Mouse (Mus musculus) CD4-positive helper T cell, adult 2 months (primary cell): Measurements from ENCODE around the gene Hectd4.

Experiments
- DNase-seq: peaks from one replicate; pipeline ENCODE4 v3.0.0-alpha.2; 2012; ENCODE audit warnings: low read depth, missing footprints, low spot score

The Hectd4 gene

GRCm38 (mm10) chr5:121342490-121342889, 122.5 kb downstream of the Hectd4 start:
- DNase-seq: no peak

- no peak for DNase-seq
Observed at GRCm38 (mm10) chr5:121343997-121344396, 124.0 kb downstream of the Hectd4 start.

GRCm38 (mm10) chr5:121359229-121359628, 139.2 kb downstream of the Hectd4 start:
- DNase-seq: no peak

GRCm38 (mm10) chr5:121361696-121362095, 141.7 kb downstream of the Hectd4 start:
- DNase-seq: no peak

GRCm38 (mm10) chr5:121363441-121363840, 143.4 kb downstream of the Hectd4 start:
- DNase-seq: no peak

DNA sequence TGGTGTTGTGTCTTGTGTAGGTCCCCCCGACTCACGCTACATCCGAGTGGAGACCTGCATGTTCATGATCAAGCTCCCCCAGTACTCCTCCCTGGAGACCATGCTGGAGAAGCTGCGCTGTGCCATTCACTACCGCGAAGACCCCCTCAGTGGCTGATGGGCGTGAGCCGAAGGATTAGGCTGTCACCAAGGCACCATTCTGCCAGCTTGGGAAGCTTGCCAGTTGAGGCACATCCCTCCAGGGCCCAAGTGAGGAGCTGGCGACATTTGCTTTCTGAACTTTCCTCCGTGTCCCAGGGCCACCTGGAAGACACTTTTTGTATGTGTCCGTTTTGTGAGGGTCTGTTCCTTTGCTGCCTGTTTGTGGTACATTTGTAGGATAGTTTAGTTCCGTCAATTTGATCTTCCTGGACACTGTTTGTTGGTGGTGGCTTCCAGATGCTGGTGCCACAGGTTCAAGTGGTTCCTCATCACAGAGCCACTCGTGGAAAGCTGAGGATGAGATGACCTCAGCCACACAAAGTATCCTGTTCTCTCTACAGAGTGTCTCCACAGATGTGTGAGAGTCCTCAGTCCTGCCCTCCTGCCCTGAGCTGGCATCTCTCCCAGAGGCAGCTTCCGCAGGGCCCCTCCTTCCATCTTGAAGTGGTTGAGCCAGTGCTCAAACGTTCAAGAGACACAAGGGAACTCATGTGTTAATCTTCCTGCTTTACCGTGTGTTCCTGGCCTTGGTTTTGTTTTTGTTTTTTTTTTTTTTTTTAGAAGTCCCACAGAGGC, 146.6 kb downstream of the Hectd4 start:
- DNase-seq: no peak

GRCm38 (mm10) chr5:121367255-121367654, 147.2 kb downstream of the Hectd4 start:
- DNase-seq: no peak

- no peak for DNase-seq
Observed at GRCm38 (mm10) chr5:121371712-121372111, 151.7 kb downstream of the Hectd4 start.

DNA sequence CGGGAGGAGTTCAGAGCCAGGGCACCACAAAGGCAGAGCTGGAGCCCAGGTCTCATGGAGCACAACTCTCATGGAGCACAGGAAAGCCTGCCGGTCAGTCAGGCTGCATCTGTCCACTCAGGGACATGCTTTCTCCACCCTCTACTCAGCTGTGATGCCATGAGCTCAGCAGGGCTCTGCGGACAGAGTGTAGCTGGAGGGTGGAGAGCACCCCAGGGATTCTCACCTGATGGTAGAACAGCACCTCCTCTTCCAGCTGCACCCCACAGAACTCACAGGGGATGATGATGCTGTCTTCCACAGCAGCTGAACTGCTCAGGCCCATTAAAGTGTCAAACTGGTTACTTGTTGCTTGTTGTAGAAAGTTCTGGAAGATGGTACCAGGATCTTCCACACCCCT, 154.8 kb downstream of the Hectd4 start:
- no peak for DNase-seq

GRCm38 (mm10) chr5:121376972-121377371, 157.0 kb downstream of the Hectd4 start:
- DNase-seq: peak; percentile 74

- no peak for DNase-seq
Observed at GRCm38 (mm10) chr5:121378678-121379256, 158.7 kb downstream of the Hectd4 start.

DNA sequence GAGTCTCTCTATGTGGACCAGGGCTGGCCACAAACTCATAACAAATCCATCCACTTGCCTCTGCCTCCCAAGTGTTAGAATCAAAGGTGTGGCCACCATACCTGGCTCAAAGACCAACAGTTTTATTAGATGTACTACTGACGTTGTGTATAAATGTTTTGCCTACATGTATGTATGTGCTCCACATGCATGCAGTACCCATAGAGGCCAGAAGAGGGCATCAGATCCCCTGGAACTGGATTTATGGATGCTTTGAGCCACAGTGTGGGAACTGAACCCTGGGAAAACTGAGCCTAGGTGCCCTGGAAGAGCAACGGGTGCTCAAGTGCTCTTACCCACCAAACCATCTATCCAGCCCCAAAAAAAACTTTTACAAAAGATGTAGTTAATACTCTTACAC, 160.7 kb downstream of the Hectd4 start:
- no peak for DNase-seq

DNA sequence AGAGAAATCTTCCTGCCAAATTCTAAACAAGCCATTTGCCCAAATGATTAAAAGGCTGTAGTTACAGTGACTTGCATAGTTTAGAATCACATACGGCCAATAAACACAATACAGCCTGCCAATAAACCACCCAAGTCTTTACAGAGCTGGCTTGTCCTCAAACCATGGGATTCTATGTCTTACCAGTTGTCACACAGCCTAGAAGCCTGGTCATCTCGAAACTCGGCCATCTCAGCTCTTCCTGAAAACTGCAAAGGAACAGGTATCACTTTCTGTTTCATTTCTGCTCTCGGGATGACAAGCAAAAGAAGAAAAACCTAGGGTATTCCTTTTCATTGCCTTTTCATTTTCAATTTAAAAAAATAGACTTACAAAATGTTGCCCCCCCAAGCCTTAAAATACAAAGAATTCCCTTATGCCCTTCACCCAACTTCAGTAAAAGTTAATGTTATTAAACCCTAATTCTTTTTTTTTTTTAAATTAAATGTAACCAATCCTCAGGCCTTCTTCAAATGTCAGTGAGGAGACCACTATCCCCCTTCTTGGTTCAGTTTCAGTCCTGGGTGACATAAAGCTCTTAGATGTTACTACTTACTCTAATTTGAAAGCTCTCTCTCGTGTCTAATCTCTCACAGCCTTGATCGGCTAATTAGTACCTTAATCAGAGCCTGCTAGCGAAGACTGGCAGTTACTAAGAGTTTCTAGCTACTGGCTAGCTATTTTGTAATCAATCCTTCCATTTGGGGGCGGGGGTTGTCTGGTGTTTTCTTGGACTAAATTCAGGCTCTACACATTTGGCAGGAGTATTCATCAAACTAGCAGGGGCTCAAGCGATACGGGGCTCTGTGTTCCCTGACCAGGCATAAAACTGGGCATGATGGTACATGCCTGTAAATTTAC, 164.1 kb downstream of the Hectd4 start:
- DNase-seq: peak; percentile 43

DNA sequence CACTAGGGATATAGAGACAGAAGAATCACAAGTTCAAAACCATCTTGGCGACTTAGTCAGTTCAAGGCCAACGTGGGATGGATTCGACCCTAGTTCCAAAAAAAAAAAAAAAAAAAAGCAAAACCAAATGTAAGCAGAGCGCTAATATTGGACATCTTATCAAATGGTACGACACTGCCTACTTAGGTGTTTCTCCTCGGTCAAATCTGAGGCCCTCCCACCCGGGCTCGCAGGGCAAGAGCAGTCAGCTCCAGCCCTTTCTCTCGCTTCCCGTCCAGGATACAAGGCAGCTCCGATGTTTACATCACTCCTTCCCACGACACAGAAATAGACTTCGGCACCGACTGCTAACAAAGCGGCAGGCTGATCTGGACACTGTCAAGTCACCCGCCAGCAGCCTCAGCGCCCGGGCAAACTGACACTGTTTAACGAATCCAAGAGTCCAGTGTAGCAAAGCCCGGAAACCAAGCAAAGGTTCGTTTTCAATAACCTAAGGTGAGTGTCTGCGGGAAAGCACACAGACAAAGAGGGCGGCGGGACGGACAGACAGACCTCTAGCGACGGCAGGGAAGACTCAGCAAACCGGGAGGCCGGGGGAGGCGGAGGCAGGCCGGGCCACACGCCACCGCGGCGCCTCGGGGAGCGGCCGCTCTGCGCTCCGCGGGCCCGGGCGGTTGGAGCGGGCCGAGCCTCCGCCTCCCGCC, 164.9 kb downstream of the Hectd4 start:
- peak; percentile 26 for DNase-seq

DNA sequence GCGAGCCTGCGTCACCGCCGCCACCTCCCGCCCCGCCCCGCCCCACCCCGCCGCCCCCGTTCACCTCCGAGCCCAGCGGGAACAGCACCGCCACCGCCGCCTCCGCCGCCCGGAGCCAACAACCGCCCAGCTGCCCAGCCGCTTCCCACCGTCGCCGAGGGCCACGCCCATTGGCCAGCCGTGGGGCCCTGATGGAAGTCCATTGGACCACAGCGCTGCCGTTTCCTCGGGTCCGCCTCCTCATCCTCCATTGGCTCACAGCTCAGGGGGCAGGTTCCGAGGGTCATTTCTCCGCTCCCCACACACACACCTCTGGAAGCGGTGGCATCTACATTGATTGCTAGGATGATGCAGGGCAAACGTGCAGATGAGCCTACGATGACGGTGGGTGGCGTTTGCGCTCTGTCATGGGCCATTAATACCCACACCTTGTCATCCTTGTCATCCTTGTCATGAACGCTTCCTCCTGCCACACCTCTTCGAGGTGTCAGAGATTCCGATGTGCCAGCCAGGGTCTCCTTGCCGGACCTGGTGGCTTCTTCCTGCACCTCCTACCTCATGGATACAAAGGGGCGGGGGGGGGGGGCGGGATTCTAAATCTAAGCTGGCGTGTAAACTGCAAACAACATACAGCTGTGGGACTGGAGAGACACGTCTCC, 165.6 kb downstream of the Hectd4 start, which contains the start of gene Trafd1:
TSS of gene Trafd1 (minus strand) at position 172 of the 659 bp plus-strand sequence.
- DNase-seq: peak; percentile 92

DNA sequence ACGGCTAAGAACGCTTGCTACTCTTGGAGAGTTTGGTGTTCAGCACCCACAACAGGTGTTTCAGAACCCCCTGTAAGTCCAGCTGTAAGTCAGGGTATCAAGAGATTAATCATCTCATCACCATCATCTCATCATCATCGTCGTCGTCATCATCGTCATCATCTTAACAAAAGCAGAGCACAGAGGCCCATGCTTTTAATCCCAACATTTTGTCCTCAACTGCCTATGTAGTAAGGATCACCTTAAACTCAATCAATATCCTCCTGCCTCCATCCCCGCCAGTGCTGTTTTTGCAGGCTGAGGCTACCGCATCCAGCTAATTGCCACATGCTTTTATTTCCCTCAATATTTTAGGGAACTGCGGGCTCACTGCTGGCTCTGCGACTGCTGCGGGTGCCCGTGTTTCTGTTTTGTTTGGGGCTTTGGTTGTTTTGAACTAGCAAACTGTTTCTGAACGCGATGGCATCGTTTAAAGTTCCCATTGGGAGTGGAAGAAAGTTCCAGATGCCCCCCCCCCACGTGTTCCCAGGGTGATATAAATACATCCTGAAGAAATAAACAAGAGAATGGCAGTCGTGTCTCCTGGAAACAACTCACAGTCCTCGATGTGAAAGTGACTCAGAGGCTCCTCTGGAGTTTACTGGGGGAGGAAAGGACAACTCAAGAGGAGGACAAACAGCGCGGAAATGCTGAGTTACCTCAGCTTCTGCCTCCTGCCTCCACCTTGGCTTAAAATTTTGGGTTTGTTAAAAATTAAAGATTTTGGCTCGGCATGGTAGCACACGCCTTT, 166.3 kb downstream of the Hectd4 start:
- DNase-seq: no peak

DNA sequence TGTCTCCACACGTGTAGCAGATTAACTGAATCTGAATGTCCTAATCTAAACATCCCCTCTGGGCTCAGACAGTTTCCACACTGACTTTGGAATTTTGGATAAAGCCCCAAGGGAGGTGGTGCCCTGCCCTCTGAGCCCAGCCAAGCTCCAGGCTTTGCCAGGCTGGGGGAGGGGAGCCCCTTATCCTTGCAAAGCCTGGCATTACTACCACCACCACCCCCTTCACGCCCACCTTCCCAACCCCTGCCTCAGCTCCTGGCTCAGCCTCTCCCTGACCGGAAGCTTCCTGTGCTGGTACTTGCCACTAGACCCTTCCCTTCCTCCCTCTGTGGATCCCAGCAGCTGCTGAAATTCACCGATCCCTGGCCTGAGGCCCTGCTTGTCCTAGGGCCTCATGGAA, 167.1 kb downstream of the Hectd4 start:
- no peak for DNase-seq

GRCm38 (mm10) chr5:121389106-121389505, 169.1 kb downstream of the Hectd4 start:
- no peak for DNase-seq

GRCm38 (mm10) chr5:121389691-121390090, 169.7 kb downstream of the Hectd4 start:
- no peak for DNase-seq
